Mouse (Mus musculus) urinary bladder, postnatal 25 days (tissue): ENCODE results near the gene Gm7980.
"Not testable (repeated sequence)": the region's sequence is repeated elsewhere in the genome, so short reads cannot be mapped to it uniquely, and the experiment has no call there.

Experiments used
- DNase-seq: peaks from one replicate; pipeline ENCODE4 v3.0.0; 2022; ENCODE audit warnings: low spot score

The Gm7980 gene

GRCm38 (mm10) chr14:41907190-41907589, at the start of gene Gm7980:
Gene Gm7980 (minus strand): TSS chr14:41907290.
- not testable (repeated sequence) for DNase-seq

GRCm38 (mm10) chr14:41943695-41944094, 36.6 kb upstream of the Gm7980 start, which contains the start of gene 1700024B05Rik:
Gene 1700024B05Rik (plus strand): TSS chr14:41943995.
- not testable (repeated sequence) for DNase-seq

- not testable (repeated sequence) for DNase-seq
Measured at GRCm38 (mm10) chr14:41924649-41925048, 17.6 kb upstream of the Gm7980 start, which contains the start of gene 1700049E17Rik1. Gene 1700049E17Rik1 (plus strand): TSS chr14:41924949.
